Mouse (Mus musculus) heart, embryonic 16.5 days (tissue): ENCODE measurements at regions not wholly inside any gene's neighbourhood (a gene's known extent, or its start where the extent isn't known, plus 50 kb on each side); places are given as distances from the start of the nearest gene placed in this dataset.

Source experiments
- ATAC-seq: fragments of 200-750 bp; cut with Nextera tagmentation; replicated peaks from 2 replicates; pipeline ENCODE4 v1.8.0; 2017; ENCODE audit warnings: moderate number of reproducible peaks; ENCODE audit not compliant: insufficient read depth, low FRiP score; ENCODE audit errors: extremely low read depth
- H3K27ac ChIP-seq: fragments of 300-500 bp; sonication (generic); 2 replicates; pipeline ENCODE4 v1.5.1; 2014; ENCODE audit warnings: mild to moderate bottlenecking, low read length, control low read depth, moderate library complexity
- H3K27me3 ChIP-seq: fragments of 300-500 bp; sonication (generic); 2 replicates; pipeline ENCODE4 v1.6.1; 2014; ENCODE audit warnings: low read length, mixed read lengths; ENCODE audit not compliant: control insufficient read depth, insufficient read depth
- H3K36me3 ChIP-seq: fragments of 300-500 bp; sonication (generic); 2 replicates; pipeline ENCODE4 v1.6.1; 2014; ENCODE audit not compliant: control insufficient read depth, insufficient read depth
- H3K4me1 ChIP-seq: fragments of 300-500 bp; sonication (generic); 2 replicates; pipeline ENCODE4 v1.6.1; 2014; ENCODE audit warnings: low read length, mixed read lengths; ENCODE audit not compliant: control insufficient read depth, insufficient read depth
- H3K4me2 ChIP-seq: fragments of 300-500 bp; sonication (generic); 2 replicates; pipeline ENCODE4 v1.6.1; 2014; ENCODE audit warnings: low read depth, mild to moderate bottlenecking, control low read depth, low read length
- H3K4me3 ChIP-seq: fragments of 300-500 bp; sonication (generic); 2 replicates; pipeline ENCODE4 v1.5.1; 2014; ENCODE audit warnings: mild to moderate bottlenecking, control low read depth, low read length
- H3K9ac ChIP-seq: fragments of 300-500 bp; sonication (generic); 2 replicates; pipeline ENCODE4 v1.6.1; 2014; ENCODE audit warnings: low read length, control low read depth
- H3K9me3 ChIP-seq: fragments of 300-500 bp; sonication (generic); replicated peaks from 2 replicates; pipeline ENCODE4 v1.6.1; 2016; ENCODE audit warnings: low read length; ENCODE audit not compliant: control insufficient read depth
- WGBS: fragments of 180-500 bp; shearing (Covaris S2); extraction: QIAGEN DNeasy Blood & Tissue Kit; methylation state at CpG from one replicate; pipeline ENCODE4 v1.1.7; 2014; 5-methylcytosine and 5-hydroxymethylcytosine counted together

GRCm38 (mm10) chr14:98589846-98590245 lies 404.3 kb downstream of the Rpl36a-ps1 start:
- H3K4me1 ChIP-seq = peaks cover 4% of the 10 kb centered on the region
- H3K9ac ChIP-seq = no peak overlapping the region
- no peak overlapping the region for H3K4me2 ChIP-seq
- H3K27me3 ChIP-seq = no peaks in the 10 kb centered on the region
- H3K4me3 ChIP-seq = no peak overlapping the region
- no peaks in the 10 kb centered on the region for H3K36me3 ChIP-seq
- no peaks in the 10 kb centered on the region for H3K9me3 ChIP-seq
- WGBS = 15% methylated on average over 4 of the region's 4 CpGs
- no peak overlapping the region for H3K27ac ChIP-seq
- peak; percentile 86 for ATAC-seq

DNA sequence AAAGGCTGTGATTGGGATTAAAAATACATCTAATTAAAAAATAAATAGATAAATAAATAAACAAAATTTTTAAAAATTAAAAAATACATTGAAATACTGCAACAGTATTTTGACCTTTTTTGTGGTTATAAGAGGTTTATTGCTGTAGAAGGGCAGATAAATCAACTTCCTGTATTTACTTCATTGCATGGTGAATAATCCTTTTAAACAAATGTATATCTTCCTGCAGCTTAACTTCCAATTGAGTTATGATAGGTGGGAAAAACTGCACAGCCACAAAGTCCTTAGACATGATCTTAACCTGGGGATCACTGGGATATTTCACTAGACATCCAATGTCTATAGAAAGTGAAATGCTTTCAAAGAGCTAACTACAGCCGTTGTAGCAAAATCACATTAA lies 402.1 kb upstream of the Dach1 start:
- Histone ChIP-seq H3K27me3 (no peaks in the 10 kb centered on the region), H3K4me1 (no peaks in the 10 kb centered on the region), H3K4me2 (no peak overlapping the region), H3K9me3 (no peaks in the 10 kb centered on the region), H3K36me3 (no peaks in the 10 kb centered on the region), H3K27ac (no peak overlapping the region), H3K9ac (no peak overlapping the region), H3K4me3 (no peak overlapping the region)
- WGBS = 90% methylated on average over 1 of the region's 1 CpGs
- no peak for ATAC-seq

DNA sequence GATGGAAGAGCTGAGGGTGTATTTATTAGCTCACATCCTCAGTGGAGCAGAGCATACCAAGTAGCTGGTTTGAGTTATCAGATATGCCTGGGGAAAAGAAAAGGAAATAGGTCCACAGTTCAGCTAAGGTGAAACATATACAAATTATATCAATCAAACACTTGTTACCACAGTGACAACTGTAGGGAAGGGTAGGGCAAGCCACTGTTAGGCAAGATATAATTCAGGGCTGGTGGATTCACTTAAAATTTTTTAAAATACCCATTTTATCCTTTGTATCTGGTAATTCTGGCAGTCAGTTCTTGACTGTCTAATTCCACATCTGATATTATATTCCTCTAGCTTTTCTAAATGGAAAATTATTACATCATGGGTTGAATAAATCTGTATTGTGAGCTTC lies 392.4 kb upstream of the Dach1 start:
- no peak overlapping the region for H3K4me3 ChIP-seq
- ATAC-seq = no peak
- H3K4me1 ChIP-seq = no peaks in the 10 kb centered on the region
- H3K36me3 ChIP-seq = no peaks in the 10 kb centered on the region
- H3K4me2 ChIP-seq = no peak overlapping the region
- no peak overlapping the region for H3K9ac ChIP-seq
- H3K9me3 ChIP-seq = no peaks in the 10 kb centered on the region
- no peaks in the 10 kb centered on the region for H3K27me3 ChIP-seq
- no peak overlapping the region for H3K27ac ChIP-seq

DNA sequence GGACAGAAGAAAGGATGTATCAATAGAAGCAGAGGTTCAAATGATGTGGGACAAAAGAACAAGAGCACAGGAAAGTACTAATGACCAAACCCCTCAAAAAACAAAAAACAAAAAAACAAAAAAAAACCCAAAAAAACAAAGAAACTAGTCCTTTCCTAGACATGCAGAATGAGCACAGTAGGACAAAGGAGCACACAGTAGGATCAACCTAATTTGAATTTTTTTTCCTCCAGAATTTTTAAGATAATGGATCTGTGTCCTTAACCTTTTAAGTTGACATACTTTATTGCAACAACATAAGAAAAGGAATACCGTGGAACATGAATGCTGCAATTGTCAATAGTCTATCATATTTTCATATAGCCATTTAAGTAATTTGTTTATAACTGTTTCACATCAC lies 370.2 kb upstream of the Dach1 start:
- Histone ChIP-seq H3K4me3 (no peak overlapping the region), H3K27ac (no peak overlapping the region), H3K36me3 (no peaks in the 10 kb centered on the region), H3K9me3 (no peaks in the 10 kb centered on the region), H3K4me1 (no peaks in the 10 kb centered on the region), H3K4me2 (no peak overlapping the region), H3K27me3 (no peaks in the 10 kb centered on the region), H3K9ac (no peak overlapping the region)
- 87% methylated on average over 1 of the region's 1 CpGs for WGBS
- no peak for ATAC-seq

GRCm38 (mm10) chr14:98538267-98538666 lies 368.7 kb upstream of the Dach1 start:
- Histone ChIP-seq H3K27ac (no peak overlapping the region), H3K4me3 (no peak overlapping the region), H3K9me3 (no peaks in the 10 kb centered on the region), H3K27me3 (no peaks in the 10 kb centered on the region), H3K36me3 (no peaks in the 10 kb centered on the region), H3K4me2 (no peak overlapping the region), H3K4me1 (no peaks in the 10 kb centered on the region), H3K9ac (no peak overlapping the region)
- no peak for ATAC-seq
- WGBS = 73% methylated on average over 4 of the region's 4 CpGs

- no peak for ATAC-seq
- WGBS = 82% methylated on average over 10 of the region's 10 CpGs
Observed at GRCm38 (mm10) chr14:98533600-98533999, 364.0 kb upstream of the Dach1 start.

GRCm38 (mm10) chr14:98520966-98521365 lies 351.4 kb upstream of the Dach1 start:
- no peaks in the 10 kb centered on the region for H3K27me3 ChIP-seq
- ATAC-seq = no peak
- H3K4me3 ChIP-seq = no peak overlapping the region
- no peaks in the 10 kb centered on the region for H3K4me1 ChIP-seq
- no peak overlapping the region for H3K9ac ChIP-seq
- no peaks in the 10 kb centered on the region for H3K9me3 ChIP-seq
- WGBS = 71% methylated on average over 3 of the region's 3 CpGs
- no peaks in the 10 kb centered on the region for H3K36me3 ChIP-seq
- H3K27ac ChIP-seq = no peak overlapping the region
- H3K4me2 ChIP-seq = no peak overlapping the region

More at GRCm38 (mm10) chr14:98533600-98533999, 364.0 kb upstream of the Dach1 start:
- no peak overlapping the region for H3K9ac ChIP-seq
- no peak overlapping the region for H3K4me3 ChIP-seq
- H3K36me3 ChIP-seq = no peaks in the 10 kb centered on the region
- no peak overlapping the region for H3K27ac ChIP-seq
- H3K27me3 ChIP-seq = no peaks in the 10 kb centered on the region
- no peak overlapping the region for H3K4me2 ChIP-seq
- H3K9me3 ChIP-seq = no peaks in the 10 kb centered on the region
- no peaks in the 10 kb centered on the region for H3K4me1 ChIP-seq

DNA sequence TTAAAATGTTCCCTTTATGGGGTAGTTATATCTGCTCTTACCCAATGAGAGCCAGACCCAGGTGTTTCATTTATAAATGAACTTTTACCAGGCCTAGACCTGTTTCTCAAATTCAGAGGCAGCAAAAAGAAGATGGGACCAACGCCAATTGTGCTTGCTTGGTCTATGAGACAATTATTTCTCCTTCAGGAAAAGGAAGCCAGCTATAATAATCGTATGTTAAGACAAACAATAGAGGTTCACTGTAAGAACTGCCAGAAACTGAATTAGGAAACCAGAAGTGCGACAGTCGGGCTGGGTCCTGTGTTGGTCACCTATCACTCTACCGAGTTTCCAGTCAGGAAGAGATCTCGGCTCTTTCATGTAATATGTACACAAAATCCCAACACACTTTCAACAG lies 335.8 kb upstream of the Dach1 start:
- Histone ChIP-seq H3K27ac (no peak overlapping the region), H3K27me3 (no peaks in the 10 kb centered on the region), H3K4me1 (no peaks in the 10 kb centered on the region), H3K36me3 (no peaks in the 10 kb centered on the region), H3K4me3 (no peak overlapping the region), H3K9me3 (no peaks in the 10 kb centered on the region), H3K4me2 (no peak overlapping the region), H3K9ac (no peak overlapping the region)
- ATAC-seq = no peak
- 71% methylated on average over 6 of the region's 6 CpGs for WGBS

- no peak overlapping the region for H3K4me2 ChIP-seq
- H3K4me1 ChIP-seq = no peaks in the 10 kb centered on the region; the same call in 1 of the 2 replicates
- no peaks in the 10 kb centered on the region for H3K36me3 ChIP-seq
- no peak overlapping the region for H3K4me3 ChIP-seq
- no peak overlapping the region for H3K27ac ChIP-seq
- WGBS = 44% methylated on average over 8 of the region's 8 CpGs
- H3K9me3 ChIP-seq = no peaks in the 10 kb centered on the region
- H3K27me3 ChIP-seq = no peaks in the 10 kb centered on the region
- no peak for ATAC-seq
- no peak overlapping the region for H3K9ac ChIP-seq
Observed at GRCm38 (mm10) chr14:98477416-98477815, 307.9 kb upstream of the Dach1 start.
